Comparison of ENCODE assay signal across 8 mouse cellular contexts in genomic region chr19:38481906-38482305, GRCm38 (mm10). TPM values are rescaled to one million over a fixed set of nuclear protein-coding genes. Genes with fewer than 3 reads are reported as not detected.
DNase-seq lines count a peak whose midpoint lies in the region; ATAC-seq and TF ChIP-seq lines count a peak whose summit lies in the region.

No protein-coding gene starts in this region.

- intact Hi-C loops in heart, adult 2 months (cut with DNase I): loop anchor here (10.0 kb wide), 1 partner anchor 153 kb away; no protein-coding TSS in a partner anchor

- no peak for DNase-seq in heart, adult 2 months
- DNase-seq in heart, adult 8-10 months (ENCODE audit: low spot score): no peak
- DNase-seq in embryo, embryonic 11 days: peak; percentile 52
- no peak for DNase-seq in hindbrain, embryonic 14.5 days (ENCODE audit: low spot score)
- no peak for DNase-seq in urinary bladder, postnatal 36 days (ENCODE audit: low spot score in 2 of 2)
- no peak for DNase-seq in B cell, adult 2 months
- no peak for DNase-seq in left cerebral cortex, adult 9 months (ENCODE audit: low spot score in 2 of 2)

- whole genome bisulfite sequencing in heart, adult 2 months: 28% methylated on average over 8 of the region's 8 CpGs
- 6% methylated on average over 8 of the region's 8 CpGs for WGBS in hindbrain, embryonic 14.5 days
- WGBS in midbrain, embryonic 15.5 days: 9% methylated on average over 8 of the region's 8 CpGs

- no peak for ATAC-seq in hindbrain, embryonic 14.5 days (ENCODE audit: low FRiP score)
- no peak for ATAC-seq in midbrain, embryonic 15.5 days (replicated peaks)

- H3K9me3 ChIP-seq in hindbrain, embryonic 14.5 days (ENCODE audit: control insufficient read depth, low read length): no peaks in the 10 kb centered on the region
- no peaks in the 10 kb centered on the region for H3K9me3 ChIP-seq in midbrain, embryonic 15.5 days

- no peak for TF ChIP-seq EP300 in heart, adult 2 months (IDR thresholded peaks at IDR 0.05; ENCODE audit: insufficient read depth, low read depth, low read length)

- H3K4me1 ChIP-seq in heart, adult 2 months (ENCODE audit: control insufficient read depth, insufficient read depth, low read length): peaks cover 2% of the 10 kb centered on the region
- peaks cover 37% of the 10 kb centered on the region for H3K4me1 ChIP-seq in hindbrain, embryonic 14.5 days (replicated peaks; ENCODE audit: control insufficient read depth, insufficient read depth, low read length)
- peaks cover 39% of the 10 kb centered on the region for H3K4me1 ChIP-seq in midbrain, embryonic 15.5 days

- H3K27ac ChIP-seq in heart, adult 2 months: no peak overlapping the region; the same call in 1 of the 2 replicates
- no peak overlapping the region for H3K27ac ChIP-seq in hindbrain, embryonic 14.5 days
- H3K27ac ChIP-seq in midbrain, embryonic 15.5 days: no peak overlapping the region

- no peaks in the 10 kb centered on the region; the same call in 1 of the 2 replicates for H3K36me3 ChIP-seq in heart, adult 2 months (ENCODE audit: control insufficient read depth, insufficient read depth, low read length)
- no peaks in the 10 kb centered on the region for H3K36me3 ChIP-seq in hindbrain, embryonic 14.5 days (replicated peaks; ENCODE audit: control insufficient read depth, insufficient read depth)
- H3K36me3 ChIP-seq in midbrain, embryonic 15.5 days (replicated peaks): no peaks in the 10 kb centered on the region

- peak overlapping the region; percentile 99 for H3K4me2 ChIP-seq in hindbrain, embryonic 14.5 days (replicated peaks)
- peak overlapping the region; percentile 100 for H3K4me2 ChIP-seq in midbrain, embryonic 15.5 days

- peak; percentile 24 for TF ChIP-seq CTCF in heart, adult 2 months (IDR thresholded peaks at IDR 0.05)

- H3K9ac ChIP-seq in heart, adult 2 months (ENCODE audit: low read depth, low read length): no peak overlapping the region
- peak overlapping the region; percentile 70 for H3K9ac ChIP-seq in hindbrain, embryonic 14.5 days
- no peak overlapping the region for H3K9ac ChIP-seq in midbrain, embryonic 15.5 days

- H3K4me3 ChIP-seq in heart, adult 2 months: peak overlapping the region; percentile 62; the same call in 1 of the 2 replicates
- H3K4me3 ChIP-seq in hindbrain, embryonic 14.5 days (replicated peaks; ENCODE audit: low read length): peak overlapping the region; percentile 74
- peak overlapping the region; percentile 62 for H3K4me3 ChIP-seq in midbrain, embryonic 15.5 days

- H3K27me3 ChIP-seq in heart, adult 2 months (ENCODE audit: control insufficient read depth, insufficient read depth, low read length): no peaks in the 10 kb centered on the region
- H3K27me3 ChIP-seq in hindbrain, embryonic 14.5 days (ENCODE audit: control insufficient read depth, insufficient read depth, low read length): peaks cover 32% of the 10 kb centered on the region
- H3K27me3 ChIP-seq in midbrain, embryonic 15.5 days (replicated peaks): peaks cover 45% of the 10 kb centered on the region

- H3K79me2 ChIP-seq in heart, adult 2 months (replicated peaks; ENCODE audit: control insufficient read depth, insufficient read depth, low read length): no peaks in the 10 kb centered on the region

- TF ChIP-seq POLR2A in heart, adult 2 months (IDR thresholded peaks at IDR 0.05; ENCODE audit: insufficient read depth, low read depth, low read length): no peak

RNA-seq across cellular contexts. Expression of gene Plce1, which starts 1.0 kb away (rescaled TPM):
- 10 to 100 TPM; 18.7 to 20.6 TPM for total RNA-seq in heart, adult 2 months (2021)
- polyA plus RNA-seq in heart, adult 2 months (2012; rRNA removed): 5.9 and 10.0 TPM in 2 replicates
- 10 to 100 TPM; 15.0 to 19.5 (median 17.7) TPM for total RNA-seq in heart, adult 8-10 months (2022)
- 4.3 and 4.7 TPM in 2 replicates for polyA plus RNA-seq in hindbrain, embryonic 14.5 days (2014; fragmentation: Nextera tagmentation; extraction: Ambion mirVana)
- polyA plus RNA-seq in midbrain, embryonic 15.5 days (2015; fragmentation: Nextera tagmentation; extraction: Ambion mirVana): 4.0 and 5.1 TPM in 2 replicates
